Mouse (Mus musculus): ENCODE data around the gene Rtkn. TPM values are rescaled to one million over a fixed set of nuclear protein-coding genes. Genes with fewer than 3 reads are reported as not detected.

Gene Rtkn
- polyA plus RNA-seq, 1 experiment from 2014 or later, result 62.6 TPM

DNA sequence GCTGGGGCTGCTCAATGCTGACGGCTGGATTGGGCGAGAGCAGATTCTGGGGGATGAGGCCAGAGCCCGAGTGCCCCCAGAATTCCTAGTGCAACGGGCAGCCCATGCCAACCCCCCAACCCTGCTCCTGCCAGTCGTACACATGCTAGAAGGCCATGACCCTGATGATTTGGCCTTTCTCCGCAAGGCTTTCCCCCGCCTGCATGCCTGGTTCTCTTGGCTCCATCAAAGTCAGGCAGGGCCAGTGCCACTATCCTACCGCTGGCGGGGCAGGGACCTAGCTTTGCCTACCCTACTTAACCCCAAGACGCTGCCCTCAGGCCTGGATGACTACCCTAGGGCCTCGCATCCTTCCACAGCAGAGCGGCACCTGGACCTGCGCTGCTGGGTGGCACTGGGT is 17.6 kb upstream of the Rtkn start:
- H3K36me3 ChIP-seq, result peaks cover 34% of the 10 kb centered on the region
- H3K9ac ChIP-seq (replicated peaks), result 0 out of 2 replicates have a peak overlapping the region, but pooled peaks have one; percentile 13
- no peak overlapping the region for H3K27ac ChIP-seq
- H3K4me2 ChIP-seq, result no peak overlapping the region
- H3K4me3 ChIP-seq (replicated peaks), result no peak overlapping the region
- no peak for ATAC-seq (ENCODE audit: insufficient number of reproducible peaks, insufficient read depth, low FRiP score, low TSS enrichment, low read depth)
- H3K9me3 ChIP-seq, result no peaks in the 10 kb centered on the region
- no peaks in the 10 kb centered on the region for H3K27me3 ChIP-seq
- peaks cover 37% of the 10 kb centered on the region for H3K4me1 ChIP-seq (replicated peaks)
- 94% methylated on average over 13 of the region's 13 CpGs for WGBS

DNA sequence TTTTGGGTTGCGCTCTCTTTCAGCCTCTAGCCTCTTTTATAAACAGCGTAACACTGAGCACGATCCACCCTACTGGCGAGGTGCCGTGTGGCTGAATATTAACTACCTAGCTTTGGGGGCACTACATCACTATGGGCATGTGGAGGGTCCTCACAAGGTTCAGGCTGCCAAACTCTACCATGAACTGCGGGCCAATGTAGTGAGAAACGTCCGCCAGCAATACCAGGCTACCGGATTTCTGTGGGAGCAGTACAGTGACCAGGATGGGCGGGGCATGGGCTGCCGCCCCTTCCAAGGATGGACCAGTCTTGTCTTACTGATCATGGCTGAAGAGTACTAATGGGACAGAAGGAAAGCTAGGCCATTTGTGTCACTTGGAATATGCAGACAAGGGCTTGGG is 16.9 kb upstream of the Rtkn start:
- Histone ChIP-seq H3K27me3 (no peaks in the 10 kb centered on the region), H3K4me2 (no peak overlapping the region), H3K9me3 (no peaks in the 10 kb centered on the region), H3K9ac (replicated peaks) (no peak overlapping the region), H3K36me3 (peaks cover 40% of the 10 kb centered on the region), H3K27ac (no peak overlapping the region), H3K4me3 (replicated peaks) (no peak overlapping the region), H3K4me1 (replicated peaks) (peaks cover 45% of the 10 kb centered on the region)
- WGBS, result 86% methylated on average over 11 of the region's 11 CpGs
- no peak for ATAC-seq (ENCODE audit: insufficient number of reproducible peaks, insufficient read depth, low FRiP score, low TSS enrichment, low read depth)

DNA sequence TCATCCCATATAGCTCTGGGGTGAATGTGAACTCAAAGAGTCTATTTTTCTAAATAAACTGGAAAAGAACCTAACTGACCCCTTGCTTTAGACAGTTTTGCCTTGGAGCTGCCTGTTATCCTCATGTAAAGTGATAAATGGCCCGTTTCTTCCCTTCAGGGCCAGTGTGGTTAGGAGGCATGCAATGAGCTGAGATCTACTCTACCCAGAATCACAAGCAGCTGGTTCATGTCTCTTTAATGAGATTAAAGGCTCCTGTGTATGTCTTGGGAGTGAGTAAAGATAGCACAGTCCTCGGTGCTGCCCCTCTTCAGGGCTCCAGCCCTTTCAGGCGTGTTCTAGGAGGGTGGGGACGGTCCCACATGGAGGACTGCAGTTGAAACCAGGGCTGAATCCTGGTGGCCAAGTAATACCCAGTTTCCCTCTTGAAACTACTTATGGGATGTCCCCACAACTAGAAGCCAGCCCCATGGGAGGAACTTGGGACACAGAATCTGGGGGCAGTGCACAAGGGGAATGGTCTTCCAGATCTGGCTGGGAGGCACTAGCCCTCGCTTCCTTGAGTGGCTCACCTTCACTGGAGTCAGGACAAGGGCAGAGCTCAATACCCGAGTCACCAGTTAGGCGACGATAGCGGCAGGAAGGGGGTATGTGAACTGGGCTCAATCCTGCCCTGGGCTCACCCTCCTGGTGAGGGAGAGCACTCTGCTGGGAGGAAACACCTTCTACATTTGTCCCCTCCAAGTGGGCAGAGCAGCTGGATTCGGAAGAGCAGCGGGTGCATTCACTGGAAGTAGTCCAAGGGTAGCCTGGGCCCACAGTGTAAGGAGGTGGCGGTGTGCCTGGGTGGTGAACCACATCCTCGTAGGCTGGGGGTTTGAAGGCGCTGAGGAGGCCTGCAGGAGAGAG is 16.2 kb upstream of the Rtkn start:
- Histone ChIP-seq H3K4me2 (peak overlapping the region; percentile 85; the same call in 1 of the 2 replicates), H3K4me3 (replicated peaks) (peak overlapping the region; percentile 61; the same call in 1 of the 2 replicates), H3K9me3 (no peaks in the 10 kb centered on the region), H3K4me1 (replicated peaks) (peaks cover 52% of the 10 kb centered on the region), H3K9ac (replicated peaks) (no peak overlapping the region), H3K36me3 (peaks cover 44% of the 10 kb centered on the region), H3K27me3 (no peaks in the 10 kb centered on the region), H3K27ac (0 out of 2 replicates have a peak overlapping the region, but pooled peaks have one; percentile 17)
- 89% methylated on average over 14 of the region's 14 CpGs for WGBS
- ATAC-seq (ENCODE audit: insufficient number of reproducible peaks, insufficient read depth, low FRiP score, low TSS enrichment, low read depth), result no peak

DNA sequence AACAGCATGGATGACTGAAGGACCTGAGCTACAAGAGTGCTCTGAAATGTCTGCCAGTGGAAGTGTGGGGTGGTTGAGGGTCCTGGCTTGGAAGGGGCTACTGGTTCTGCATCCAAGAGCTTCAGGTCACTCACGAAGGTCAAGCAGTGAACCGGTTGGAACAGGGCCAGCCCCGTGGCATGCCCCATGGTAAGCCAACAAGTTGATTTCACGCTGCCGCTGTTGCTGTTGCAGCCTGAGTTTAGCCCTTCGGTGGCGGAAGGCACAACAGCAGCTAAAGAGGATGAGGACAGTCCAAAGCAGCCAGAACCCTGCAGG is 15.6 kb upstream of the Rtkn start:
- peaks cover 44% of the 10 kb centered on the region for H3K36me3 ChIP-seq
- H3K4me3 ChIP-seq (replicated peaks), result peak overlapping the region; percentile 61
- no peak for ATAC-seq (ENCODE audit: insufficient number of reproducible peaks, insufficient read depth, low FRiP score, low TSS enrichment, low read depth)
- H3K4me2 ChIP-seq, result peak overlapping the region; percentile 85
- no peaks in the 10 kb centered on the region for H3K9me3 ChIP-seq
- peaks cover 52% of the 10 kb centered on the region for H3K4me1 ChIP-seq (replicated peaks)
- no peaks in the 10 kb centered on the region for H3K27me3 ChIP-seq
- peak overlapping the region; percentile 89 for H3K9ac ChIP-seq (replicated peaks)
- WGBS, result 78% methylated on average over 7 of the region's 7 CpGs
- H3K27ac ChIP-seq, result peak overlapping the region; percentile 17; the same call in 1 of the 2 replicates

DNA sequence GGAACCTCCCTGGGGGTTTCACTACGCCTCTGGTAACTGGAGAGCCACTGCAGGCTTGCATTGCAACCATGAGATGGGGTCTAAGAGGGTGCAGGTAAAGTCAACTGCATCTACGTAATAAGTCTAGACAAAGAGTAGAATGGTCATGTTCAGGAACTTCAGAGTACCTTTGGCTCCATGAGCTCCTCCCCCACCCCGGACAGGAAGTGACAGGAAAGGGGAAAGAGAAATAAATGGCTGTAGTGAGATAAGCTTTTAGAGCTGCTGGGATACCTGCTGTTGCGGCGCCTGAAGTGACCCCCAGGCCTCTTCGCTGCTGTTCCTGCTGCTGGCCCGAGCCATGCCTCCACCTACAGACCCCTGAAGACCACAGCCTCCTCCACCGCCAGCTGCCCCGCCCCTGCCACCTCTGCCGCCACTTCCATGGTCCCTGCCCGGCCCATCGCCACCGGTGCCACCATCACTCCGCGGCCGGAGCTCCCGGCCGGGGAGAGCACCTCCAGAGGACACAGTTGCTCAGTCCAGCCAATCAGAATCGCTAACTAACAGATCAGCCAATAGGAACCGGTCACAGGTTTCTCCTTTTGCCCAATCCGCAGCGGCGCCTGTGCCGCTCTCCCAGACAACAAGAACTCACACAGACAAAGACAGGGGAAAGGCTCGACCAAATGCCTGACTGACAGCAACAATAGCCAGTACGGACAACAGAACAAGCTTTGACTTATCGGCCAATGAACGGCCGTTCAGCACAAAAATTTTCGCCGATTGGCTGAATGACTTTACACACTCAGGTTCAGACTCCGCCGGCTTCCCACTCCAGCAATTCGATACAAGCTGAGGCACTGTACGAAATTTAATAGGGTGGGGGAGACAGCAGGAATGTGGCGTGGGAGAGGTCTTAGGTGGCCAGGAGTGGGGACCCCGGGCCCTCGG is 14.1 kb upstream of the Rtkn start, which contains the start of gene Wbp1:
Gene Wbp1, minus strand, starts transcription at position 630 of the 933 bp plus-strand sequence.
- peak; percentile 96 for ATAC-seq (ENCODE audit: insufficient number of reproducible peaks, insufficient read depth, low FRiP score, low TSS enrichment, low read depth)
- H3K36me3 ChIP-seq, result peaks cover 44% of the 10 kb centered on the region
- peak within 1 kb of the TSS; percentile 95 for H3K9ac ChIP-seq (replicated peaks)
- H3K9me3 ChIP-seq, result no peaks in the 10 kb centered on the region
- H3K4me3 ChIP-seq (replicated peaks), result peak within 1 kb of the TSS; percentile 61
- peak within 1 kb of the TSS; percentile 94 for H3K4me2 ChIP-seq
- peak within 1 kb of the TSS; percentile 99 for H3K27ac ChIP-seq
- WGBS, result under 1% methylated on average over 38 of the region's 38 CpGs
- H3K27me3 ChIP-seq, result no peaks in the 10 kb centered on the region
- peaks cover 51% of the 10 kb centered on the region for H3K4me1 ChIP-seq (replicated peaks)

DNA sequence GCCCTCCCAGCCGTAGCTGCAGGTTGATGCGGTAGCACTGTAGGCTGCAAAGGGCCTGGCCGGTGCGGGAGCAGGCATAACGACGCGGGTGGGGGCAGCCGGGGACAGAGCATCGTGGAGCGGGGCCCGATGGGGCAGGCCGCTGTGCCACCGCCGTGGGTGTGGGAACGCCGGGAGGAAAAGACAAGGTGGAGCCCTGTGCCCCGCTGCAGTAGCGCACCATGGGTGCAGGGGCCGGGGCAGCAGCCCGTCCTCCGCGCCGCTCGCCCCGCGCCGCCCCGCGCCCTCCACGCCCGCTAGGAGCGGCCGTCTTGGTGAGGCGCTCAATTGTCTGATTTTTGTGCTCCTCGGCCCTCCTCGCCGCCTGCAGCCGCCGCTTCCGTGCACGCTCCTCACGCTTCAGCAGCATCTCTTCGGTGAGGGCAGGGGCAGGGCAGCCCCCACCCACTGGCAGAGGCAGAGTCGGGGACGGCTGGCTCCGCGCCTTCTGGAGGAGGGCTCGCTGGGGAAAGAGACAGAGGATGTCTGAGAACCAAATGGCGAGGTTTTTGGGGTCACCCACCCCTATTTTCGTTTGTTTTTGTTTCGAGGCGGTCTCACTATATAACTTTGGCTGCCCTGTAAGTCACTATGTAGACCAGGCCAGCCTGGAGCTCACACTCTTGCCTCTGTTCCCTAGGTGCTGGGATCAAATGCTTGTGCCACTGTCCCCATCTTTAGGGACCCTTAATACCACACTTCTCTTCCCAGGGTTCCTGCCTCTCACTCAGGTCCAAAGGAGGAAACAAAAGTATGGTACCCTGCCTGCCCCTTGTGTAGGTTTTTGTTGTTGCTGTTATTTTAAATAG is 13.2 kb upstream of the Rtkn start:
- Histone ChIP-seq H3K27me3 (no peaks in the 10 kb centered on the region), H3K4me3 (replicated peaks) (peak overlapping the region; percentile 61), H3K27ac (peak overlapping the region; percentile 99), H3K36me3 (peaks cover 39% of the 10 kb centered on the region), H3K9me3 (no peaks in the 10 kb centered on the region), H3K9ac (replicated peaks) (peak overlapping the region; percentile 95), H3K4me1 (replicated peaks) (peaks cover 43% of the 10 kb centered on the region), H3K4me2 (peak overlapping the region; percentile 94)
- under 1% methylated on average over 52 of the region's 52 CpGs for WGBS
- no peak; the same call in 1 of the 2 replicates for ATAC-seq (ENCODE audit: insufficient number of reproducible peaks, insufficient read depth, low FRiP score, low TSS enrichment, low read depth)

DNA sequence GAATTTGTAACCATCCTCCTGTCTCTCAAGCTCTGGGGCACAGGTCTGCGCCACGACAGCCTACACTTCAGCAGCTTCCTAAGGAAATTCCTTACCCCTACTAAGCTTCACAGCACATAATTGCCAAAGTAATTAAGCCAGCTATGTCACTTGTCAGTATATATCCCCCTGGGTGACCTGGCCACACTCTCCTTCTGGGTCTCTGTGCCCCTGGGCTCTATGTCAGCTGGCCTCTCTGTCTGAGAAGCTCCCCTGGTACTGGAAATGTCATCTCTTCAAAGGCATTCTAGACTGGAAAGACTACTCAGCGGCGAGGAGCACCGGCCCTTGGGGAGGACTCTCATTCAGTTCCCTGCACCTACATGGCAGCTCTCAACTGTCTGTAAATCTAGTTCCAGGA is 12.3 kb upstream of the Rtkn start:
- WGBS, result 82% methylated on average over 5 of the region's 5 CpGs
- Histone ChIP-seq H3K4me3 (replicated peaks) (peak overlapping the region; percentile 61), H3K27me3 (no peaks in the 10 kb centered on the region), H3K9me3 (no peaks in the 10 kb centered on the region), H3K4me1 (replicated peaks) (peaks cover 43% of the 10 kb centered on the region), H3K9ac (replicated peaks) (peak overlapping the region; percentile 95), H3K27ac (peak overlapping the region; percentile 99; the same call in 1 of the 2 replicates), H3K36me3 (peaks cover 30% of the 10 kb centered on the region), H3K4me2 (peak overlapping the region; percentile 94)
- no peak for ATAC-seq (ENCODE audit: insufficient number of reproducible peaks, insufficient read depth, low FRiP score, low TSS enrichment, low read depth)

DNA sequence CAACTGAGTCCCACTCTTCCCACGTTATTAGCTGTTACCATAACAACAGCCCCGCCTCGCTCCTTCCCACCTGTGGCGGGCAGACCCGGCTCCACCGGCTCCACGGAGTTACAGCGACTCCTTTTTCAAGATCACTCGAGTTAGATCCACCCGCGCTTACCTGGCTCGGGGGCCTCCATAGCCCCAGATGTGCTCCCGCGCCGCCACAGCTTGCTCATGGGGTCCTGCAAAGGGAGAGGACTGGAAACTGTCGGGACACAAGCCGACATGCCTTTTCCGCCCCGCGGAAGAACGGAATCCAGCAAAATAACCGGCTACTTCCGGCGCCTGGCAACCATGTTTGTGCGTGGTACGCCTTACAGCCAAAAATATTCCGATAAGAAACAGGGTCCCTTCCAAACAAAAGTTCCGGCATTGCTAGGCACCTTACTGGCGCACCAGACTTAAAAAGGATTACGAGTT is 10.4 kb upstream of the Rtkn start:
- peak overlapping the region; percentile 94 for H3K4me2 ChIP-seq
- ATAC-seq (ENCODE audit: insufficient number of reproducible peaks, insufficient read depth, low FRiP score, low TSS enrichment, low read depth), result no peak
- H3K9me3 ChIP-seq, result no peaks in the 10 kb centered on the region
- under 1% methylated on average over 30 of the region's 30 CpGs for WGBS
- peak overlapping the region; percentile 74 for H3K27ac ChIP-seq
- peak overlapping the region; percentile 64 for H3K4me3 ChIP-seq (replicated peaks)
- H3K27me3 ChIP-seq, result no peaks in the 10 kb centered on the region
- H3K4me1 ChIP-seq (replicated peaks), result peaks cover 37% of the 10 kb centered on the region
- H3K36me3 ChIP-seq, result peaks cover 11% of the 10 kb centered on the region
- peak overlapping the region; percentile 61 for H3K9ac ChIP-seq (replicated peaks)

DNA sequence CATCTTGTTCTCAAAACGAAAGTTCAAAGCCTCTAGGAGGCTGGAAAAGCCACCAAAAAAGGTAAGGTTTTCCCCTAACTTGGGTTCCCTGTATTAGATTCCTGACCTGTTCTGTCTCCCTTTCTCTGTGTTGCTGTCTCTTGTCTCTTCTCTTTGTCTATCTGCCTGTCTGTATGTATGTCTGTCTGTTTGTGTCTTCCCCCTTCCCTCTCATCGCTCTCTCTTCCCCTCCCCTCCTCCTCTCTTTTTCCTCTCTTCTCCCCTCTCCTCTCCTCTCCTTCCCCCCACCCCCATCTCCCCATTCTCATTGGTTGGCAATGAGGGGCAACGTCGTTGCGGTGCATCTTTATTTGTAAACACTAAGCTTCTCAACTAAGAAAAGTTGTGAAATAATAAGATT is 9.9 kb upstream of the Rtkn start, which contains the start of gene Ino80b:
Gene Ino80b, minus strand, starts transcription at position 101 of the 400 bp plus-strand sequence.
- H3K36me3 ChIP-seq, result 0 out of 2 replicates have a peak, but pooled peaks cover 10% of the 10 kb centered on the region
- peak within 1 kb of the TSS; percentile 64 for H3K4me3 ChIP-seq (replicated peaks)
- WGBS, result 30% methylated on average over 5 of the region's 5 CpGs
- H3K9me3 ChIP-seq, result no peaks in the 10 kb centered on the region
- H3K9ac ChIP-seq (replicated peaks), result peak within 1 kb of the TSS; percentile 61
- H3K4me2 ChIP-seq, result peak within 1 kb of the TSS; percentile 94
- peak within 1 kb of the TSS; percentile 74 for H3K27ac ChIP-seq
- peaks cover 32% of the 10 kb centered on the region for H3K4me1 ChIP-seq (replicated peaks)
- H3K27me3 ChIP-seq, result no peaks in the 10 kb centered on the region
- no peak for ATAC-seq (ENCODE audit: insufficient number of reproducible peaks, insufficient read depth, low FRiP score, low TSS enrichment, low read depth)

DNA sequence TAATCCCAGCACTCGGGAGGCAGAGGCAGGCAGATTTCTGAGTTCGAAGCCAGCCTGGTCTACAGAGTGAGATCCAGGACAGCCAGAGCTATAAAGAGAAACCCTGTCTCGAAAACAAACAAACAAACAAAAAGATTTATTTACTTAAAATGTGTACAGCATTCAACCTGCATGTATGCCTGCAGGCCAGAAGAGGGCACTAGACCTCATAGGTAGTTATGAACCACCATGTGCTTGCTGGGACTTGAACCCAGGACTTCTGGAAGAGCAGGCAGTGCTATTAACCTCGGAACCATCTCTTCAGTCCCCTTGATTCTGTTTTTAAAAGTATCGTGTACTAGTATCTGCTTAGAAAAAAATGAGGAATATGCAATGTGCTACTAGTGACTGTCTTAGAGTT is 7.8 kb upstream of the Rtkn start:
- Histone ChIP-seq H3K27ac (no peak overlapping the region), H3K9ac (replicated peaks) (no peak overlapping the region), H3K4me1 (replicated peaks) (peaks cover 26% of the 10 kb centered on the region), H3K36me3 (0 out of 2 replicates have a peak, but pooled peaks cover 10% of the 10 kb centered on the region), H3K27me3 (no peaks in the 10 kb centered on the region), H3K4me3 (replicated peaks) (no peak overlapping the region), H3K4me2 (no peak overlapping the region), H3K9me3 (no peaks in the 10 kb centered on the region)
- 93% methylated on average over 5 of the region's 5 CpGs for WGBS
- ATAC-seq (ENCODE audit: insufficient number of reproducible peaks, insufficient read depth, low FRiP score, low TSS enrichment, low read depth), result no peak
